28 mouse cellular contexts compared by ENCODE assay signal in the genomic region with DNA sequence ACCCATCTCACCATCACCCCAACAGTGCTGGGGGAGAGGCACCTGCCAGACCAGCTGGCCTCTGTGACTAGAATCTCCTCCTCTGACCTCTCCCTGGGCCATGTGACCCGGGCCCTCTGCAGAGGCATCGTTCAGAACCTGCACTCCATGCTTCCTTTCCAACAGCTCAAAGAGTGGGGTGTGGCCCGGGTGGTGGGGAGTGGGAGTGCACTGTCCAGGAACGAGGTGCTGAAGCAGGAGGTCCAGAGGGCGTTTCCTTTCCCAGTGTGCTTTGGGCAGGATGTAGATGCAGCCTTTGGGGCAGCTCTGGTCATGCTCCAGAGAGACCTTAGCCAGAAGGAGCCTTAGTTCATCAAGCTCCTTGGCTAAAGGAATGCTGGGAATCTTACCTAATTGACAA. TPM values are rescaled to one million over a fixed set of nuclear protein-coding genes. Genes with fewer than 3 reads are reported as not detected.
DNase-seq lines count a peak whose midpoint lies in the region; ATAC-seq and TF ChIP-seq lines count a peak whose summit lies in the region.
"Had no signal": no experiment of that assay in that cellular context is flagged by ENCODE, and none has a peak within 500 bp of the region (broad histone marks: within the 10 kb centered on the region; RNA-seq: fewer than 3 reads in every experiment).

No protein-coding gene starts in this region.

- no peaks in the 10 kb centered on the region for H3K36me3 ChIP-seq in kidney, postnatal 0 days (ENCODE audit: insufficient read depth, low read length)
- H3K36me3 ChIP-seq in kidney, adult 2 months (ENCODE audit: control insufficient read depth, insufficient read depth, low read length) = no peaks in the 10 kb centered on the region
- H3K36me3 ChIP-seq: embryonic facial prominence, embryonic 12.5 days; embryonic facial prominence, embryonic 15.5 days; heart, embryonic 13.5 days; hindbrain, embryonic 15.5 days had no signal

- H3K4me3 ChIP-seq in kidney, postnatal 0 days (replicated peaks; ENCODE audit: low read depth, low read length) = no peak overlapping the region
- H3K4me3 ChIP-seq in kidney, adult 2 months (ENCODE audit: insufficient read depth, low read depth, low read length) = no peak overlapping the region
- H3K4me3 ChIP-seq: embryonic facial prominence, embryonic 12.5 days; embryonic facial prominence, embryonic 15.5 days; gastrocnemius, adult 2 months; heart, embryonic 13.5 days; hindbrain, embryonic 15.5 days had no signal

- TF ChIP-seq POLR2A in kidney, adult 2 months (IDR thresholded peaks at IDR 0.05; ENCODE audit: low read depth, low read length) = no peak

- 16% methylated on average over 5 of the region's 5 CpGs for WGBS in kidney, postnatal 0 days
- 24% methylated on average over 5 of the region's 5 CpGs for WGBS in kidney, adult 2 months

- no peak overlapping the region for H3K27ac ChIP-seq in kidney, postnatal 0 days
- H3K27ac ChIP-seq in kidney, adult 2 months (ENCODE audit: insufficient read depth, low read depth, low read length) = no peak overlapping the region
- H3K27ac ChIP-seq: embryonic facial prominence, embryonic 12.5 days; embryonic facial prominence, embryonic 15.5 days; gastrocnemius, adult 2 months; heart, embryonic 13.5 days; hindbrain, embryonic 15.5 days had no signal

- no peak for DNase-seq in kidney, postnatal 0 days (ENCODE audit: low spot score)
- DNase-seq in kidney, adult 2 months = no peak
- DNase-seq in ES-CJ7 (ENCODE audit: low read depth, low spot score) = peak; percentile 26
- no peak for DNase-seq in Patski (ENCODE audit: low read depth, low spot score)
- DNase-seq in retina, postnatal 1 day = no peak
- no peak for DNase-seq in right cerebral cortex, postnatal 4 days
- DNase-seq: adrenal gland, postnatal 10 days; adrenal gland, postnatal 36 days; cerebellum, adult 18-20 months; cerebellum, adult 9-10 months; cerebellum, postnatal 25 days; forebrain, postnatal 0 days; gastrocnemius, adult 2 months; gastrocnemius, postnatal 14 days; heart, adult 11 months; heart, postnatal 14 days; heart, postnatal 4 days had no signal

- in situ Hi-C loops in Patski (cut with MboI; ENCODE audit: low pct_unique_long_range_greater_than_20kb) = no loop called here

- CTCF ChIA-PET in Patski (lab: Charles Lee) = interaction anchor here (1.8 to 2.2 kb wide), 2 partner anchors 21 to 29 kb away, joined by 4 to 6 read pairs; no protein-coding TSS in a partner anchor

- no peaks in the 10 kb centered on the region for H3K27me3 ChIP-seq in kidney, postnatal 0 days (ENCODE audit: insufficient read depth, low read length)
- H3K27me3 ChIP-seq in kidney, adult 2 months (replicated peaks; ENCODE audit: control insufficient read depth, insufficient read depth, low read length) = no peaks in the 10 kb centered on the region
- H3K27me3 ChIP-seq in Patski = no peaks in the 10 kb centered on the region
- H3K27me3 ChIP-seq: embryonic facial prominence, embryonic 12.5 days; embryonic facial prominence, embryonic 15.5 days; heart, embryonic 13.5 days; hindbrain, embryonic 15.5 days had no signal

- H3K4me1 ChIP-seq in kidney, postnatal 0 days (replicated peaks; ENCODE audit: insufficient read depth, low read length) = no peaks in the 10 kb centered on the region
- no peaks in the 10 kb centered on the region for H3K4me1 ChIP-seq in kidney, adult 2 months (ENCODE audit: control insufficient read depth, insufficient read depth, low read length)
- H3K4me1 ChIP-seq: embryonic facial prominence, embryonic 12.5 days; embryonic facial prominence, embryonic 15.5 days; heart, embryonic 13.5 days; hindbrain, embryonic 15.5 days had no signal

- no peak overlapping the region for H3K4me2 ChIP-seq in kidney, postnatal 0 days (ENCODE audit: low read length)
- H3K4me2 ChIP-seq: embryonic facial prominence, embryonic 12.5 days; embryonic facial prominence, embryonic 15.5 days; heart, embryonic 13.5 days; hindbrain, embryonic 15.5 days had no signal

- POLR2A ChIA-PET in Patski (lab: Charles Lee) = no interaction called here

- no peak for TF ChIP-seq CTCF in kidney, postnatal 0 days (IDR thresholded peaks at IDR 0.05; ENCODE audit: low read depth)
- no peak for TF ChIP-seq CTCF in kidney, adult 2 months (conservative IDR thresholded peaks at IDR 0.05; ENCODE audit: insufficient read depth, insufficient read length, low read depth, low read length)
- no peak for TF ChIP-seq CTCF in Patski (IDR thresholded peaks at IDR 0.05)

- H3K9ac ChIP-seq in kidney, postnatal 0 days (ENCODE audit: low read depth, low read length) = no peak overlapping the region
- H3K9ac ChIP-seq: embryonic facial prominence, embryonic 12.5 days; embryonic facial prominence, embryonic 15.5 days; forebrain, postnatal 0 days; heart, embryonic 13.5 days; hindbrain, embryonic 15.5 days had no signal

- peak; percentile 52; the same call in 1 of the 2 replicates for ATAC-seq in kidney, postnatal 0 days (replicated peaks; ENCODE audit: low FRiP score, low read depth)
- ATAC-seq in Patski = peak; percentile 49
- peak; percentile 34; the same call in 1 of the 2 replicates for ATAC-seq in megakaryocyte-erythroid progenitor cell, adult 5-6 weeks (replicated peaks; ENCODE audit: low FRiP score, low TSS enrichment, poor library complexity, severe bottlenecking)
- ATAC-seq: activated CD4-positive, CD25-positive, alpha-beta regulatory T cell, adult 4 months; CD4-positive, CD25-positive, alpha-beta regulatory T cell, adult 4 months; forebrain, embryonic 14.5 days; forebrain, postnatal 0 days had no signal

- no peaks in the 10 kb centered on the region for H3K9me3 ChIP-seq in kidney, postnatal 0 days (replicated peaks; ENCODE audit: low read length)
- H3K9me3 ChIP-seq: embryonic facial prominence, embryonic 12.5 days; embryonic facial prominence, embryonic 15.5 days; heart, embryonic 13.5 days; hindbrain, embryonic 15.5 days had no signal

RNA-seq across cellular contexts. Expression of gene Trpv1, which starts 11.2 kb away (rescaled TPM):
- polyA plus RNA-seq in kidney, postnatal 0 days (2015; fragmentation: Nextera tagmentation; extraction: Ambion mirVana) = not detected in 2 replicates
- 0.16 and 0.18 TPM in 2 replicates for polyA plus RNA-seq in kidney, adult 2 months (2012; rRNA removed)
- polyA plus RNA-seq in Patski (2021) = not detected
- not detected in 2 replicates for total RNA-seq in megakaryocyte-erythroid progenitor cell, adult 5-6 weeks (2014; fragmentation: Nextera tagmentation)
- total RNA-seq in megakaryocyte-erythroid progenitor cell, adult 5-6 weeks (2017) = not detected in 2 replicates
- total RNA-seq: common myeloid progenitor, adult 5-6 weeks; heart, postnatal 4 days had no signal
- polyA plus RNA-seq: activated CD4-positive, CD25-positive, alpha-beta regulatory T cell, adult 4 months; CD4-positive, CD25-positive, alpha-beta regulatory T cell, adult 4 months; forebrain, embryonic 11.5 days; forebrain, embryonic 14.5 days; heart, embryonic 13.5 days; hindbrain, embryonic 11.5 days had no signal

RNA-seq across cellular contexts. Expression of gene Shpk, which starts 23.6 kb away (rescaled TPM):
- polyA plus RNA-seq in kidney, postnatal 0 days (2015; fragmentation: Nextera tagmentation; extraction: Ambion mirVana) = 3.8 and 3.9 TPM in 2 replicates
- 17.7 and 18.5 TPM in 2 replicates for polyA plus RNA-seq in kidney, adult 2 months (2012; rRNA removed)
- 5.6 TPM for polyA plus RNA-seq in Patski (2021)
- 2.5 and 8.5 TPM in 2 replicates for total RNA-seq in megakaryocyte-erythroid progenitor cell, adult 5-6 weeks (2014; fragmentation: Nextera tagmentation)
- total RNA-seq in megakaryocyte-erythroid progenitor cell, adult 5-6 weeks (2017) = 0.80 and 3.3 TPM in 2 replicates

RNA-seq across cellular contexts. Expression of gene Ctns, which starts 24.0 kb away (rescaled TPM):
- polyA plus RNA-seq in kidney, postnatal 0 days (2015; fragmentation: Nextera tagmentation; extraction: Ambion mirVana) = 21.7 and 22.8 TPM in 2 replicates
- 37.1 and 37.5 TPM in 2 replicates for polyA plus RNA-seq in kidney, adult 2 months (2012; rRNA removed)
- polyA plus RNA-seq in Patski (2021) = 33.0 TPM
- total RNA-seq in megakaryocyte-erythroid progenitor cell, adult 5-6 weeks (2014; fragmentation: Nextera tagmentation) = 12.0 and 13.2 TPM in 2 replicates
- total RNA-seq in megakaryocyte-erythroid progenitor cell, adult 5-6 weeks (2017) = 4.0 and 9.5 TPM in 2 replicates

RNA-seq across cellular contexts. Expression of gene Trpv3, which starts 44.3 kb away (rescaled TPM):
- polyA plus RNA-seq in kidney, postnatal 0 days (2015; fragmentation: Nextera tagmentation; extraction: Ambion mirVana) = 0.16 and 0.19 TPM in 2 replicates
- 0.05 TPM in 2 replicates for polyA plus RNA-seq in kidney, adult 2 months (2012; rRNA removed)
- polyA plus RNA-seq in Patski (2021) = 0.01 TPM
- total RNA-seq in megakaryocyte-erythroid progenitor cell, adult 5-6 weeks (2014; fragmentation: Nextera tagmentation) = not detected in 2 replicates
- not detected in 2 replicates for total RNA-seq in megakaryocyte-erythroid progenitor cell, adult 5-6 weeks (2017)
- total RNA-seq: common myeloid progenitor, adult 5-6 weeks; gastrocnemius, adult 2 months had no signal
- polyA plus RNA-seq: forebrain, embryonic 11.5 days; forebrain, embryonic 14.5 days; heart, embryonic 13.5 days had no signal

RNA-seq across cellular contexts. Expression of gene Tax1bp3, which starts 46.0 kb away (rescaled TPM):
- 227 and 237 TPM in 2 replicates for polyA plus RNA-seq in kidney, postnatal 0 days (2015; fragmentation: Nextera tagmentation; extraction: Ambion mirVana)
- polyA plus RNA-seq in kidney, adult 2 months (2012; rRNA removed) = 86.5 and 104 TPM in 2 replicates
- 157 TPM for polyA plus RNA-seq in Patski (2021)
- total RNA-seq in megakaryocyte-erythroid progenitor cell, adult 5-6 weeks (2014; fragmentation: Nextera tagmentation) = 3.8 and 5.6 TPM in 2 replicates
- 1.2 and 5.5 TPM in 2 replicates for total RNA-seq in megakaryocyte-erythroid progenitor cell, adult 5-6 weeks (2017)
